ENCODE assay signal across 18 mouse cellular contexts in genomic region chr2:38397306-38397705, GRCm38 (mm10). TPM values are rescaled to one million over a fixed set of nuclear protein-coding genes. Genes with fewer than 3 reads are reported as not detected.
"Had no signal": no experiment of that assay in that cellular context is flagged by ENCODE, and none has a peak within 500 bp of the region (broad histone marks: within the 10 kb centered on the region; RNA-seq: fewer than 3 reads in every experiment).

No protein-coding gene starts in this region.

- H3K36me3 ChIP-seq: neural tube, embryonic 15.5 days; stomach, embryonic 15.5 days had no signal

- DNase-seq: retina, postnatal 1 day; right cerebral cortex, adult 18-20 months; right cerebral cortex, postnatal 14 days; right cerebral cortex, postnatal 25 days; right cerebral cortex, postnatal 4 days; spleen, adult 18-20 months; thymus, adult 18-20 months; thymus, adult 2 months; thymus, postnatal 14 days; thymus, postnatal 25 days; thymus, postnatal 36 days; thymus, postnatal 4 days had no signal

- H3K27me3 ChIP-seq: neural tube, embryonic 15.5 days; stomach, embryonic 15.5 days had no signal

- H3K27ac ChIP-seq: neural tube, embryonic 15.5 days; stomach, embryonic 15.5 days; stomach, postnatal 0 days had no signal

- H3K4me1 ChIP-seq: stomach, embryonic 15.5 days had no signal

- H3K9ac ChIP-seq: neural tube, embryonic 15.5 days; stomach, embryonic 15.5 days had no signal

- H3K4me3 ChIP-seq: neural tube, embryonic 15.5 days; stomach, embryonic 15.5 days had no signal

- H3K4me2 ChIP-seq: neural tube, embryonic 15.5 days; stomach, embryonic 15.5 days had no signal

- H3K9me3 ChIP-seq: neural tube, embryonic 15.5 days; stomach, embryonic 15.5 days had no signal

RNA-seq across cellular contexts. Expression of gene Lhx2, which starts 58.2 kb away (rescaled TPM):
- total RNA-seq: neutrophil, adult 5-6 weeks had no signal
- polyA plus RNA-seq: stomach, embryonic 14.5 days; stomach, postnatal 0 days; urinary bladder, adult 2 months had no signal
